Mouse (Mus musculus): Measurements from ENCODE around the gene Phldb3.

Phldb3 gene

DNA sequence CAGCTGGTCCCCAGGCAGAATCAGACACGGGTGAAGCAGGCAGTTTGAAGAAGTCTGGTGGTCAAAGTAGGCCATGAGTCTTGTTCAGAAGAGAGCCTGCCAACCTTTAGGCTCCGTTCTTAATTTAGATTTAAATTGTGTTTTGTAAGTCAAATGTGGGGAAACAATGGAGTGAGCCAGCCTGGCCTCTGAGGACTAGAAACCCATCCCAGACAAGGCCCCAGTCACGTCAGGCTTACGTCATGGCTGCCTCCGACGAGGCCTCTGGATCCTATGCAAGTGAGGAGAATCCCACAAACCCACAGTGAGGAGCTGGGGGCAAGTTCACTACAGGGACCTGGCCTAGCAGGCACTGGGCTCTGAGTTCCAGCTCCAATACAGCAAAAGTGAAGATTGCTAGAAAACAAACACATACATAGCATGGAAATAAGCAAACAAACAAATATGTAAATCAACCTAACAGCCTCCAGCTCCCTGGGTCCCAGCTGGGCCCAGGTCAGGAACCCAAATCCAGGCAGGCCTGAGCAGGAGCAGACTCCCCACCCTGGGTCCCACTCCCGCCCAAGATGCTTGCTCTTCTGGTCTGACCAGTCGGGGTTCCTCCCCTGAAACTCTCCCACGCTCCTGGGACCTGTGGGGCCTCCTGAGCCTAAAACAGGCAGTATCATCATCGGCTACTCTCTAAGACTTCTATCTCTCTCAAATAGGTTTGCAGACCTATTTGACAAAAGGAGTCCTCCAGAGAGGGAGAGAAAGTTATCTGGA is 19.7 kb downstream of the Phldb3 start:
- DNase-seq (ENCODE audit: low read depth, low spot score), result no peak

DNA sequence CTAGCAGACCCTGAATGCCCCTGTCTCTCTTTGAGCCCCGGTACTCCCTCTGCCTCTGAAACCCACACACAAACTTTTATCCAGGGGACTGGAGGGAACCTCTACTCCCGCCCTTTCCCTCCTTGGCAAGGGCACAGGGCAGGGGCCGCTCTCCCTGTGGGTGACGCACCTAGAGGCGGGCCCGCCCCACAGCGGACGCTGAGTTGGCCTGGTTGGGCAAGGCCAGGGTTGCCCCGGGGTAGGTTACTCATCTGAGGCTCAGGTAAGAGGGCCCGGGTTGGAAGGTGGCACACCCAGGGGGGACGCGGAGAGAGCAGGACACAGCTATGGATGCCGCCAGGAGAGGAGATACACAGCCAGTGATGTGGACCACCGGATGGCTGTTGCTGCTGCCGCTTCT is 25.7 kb downstream of the Phldb3 start, which contains the start of gene Lypd3:
TSS of gene Lypd3 (plus strand) at position 287 of the 400 bp plus-strand sequence.
- no peak for DNase-seq (ENCODE audit: low read depth, low spot score)

- DNase-seq (ENCODE audit: low read depth, low spot score), result no peak
Measured at GRCm38 (mm10) chr7:24637046-24637445, 26.5 kb downstream of the Phldb3 start.

DNA sequence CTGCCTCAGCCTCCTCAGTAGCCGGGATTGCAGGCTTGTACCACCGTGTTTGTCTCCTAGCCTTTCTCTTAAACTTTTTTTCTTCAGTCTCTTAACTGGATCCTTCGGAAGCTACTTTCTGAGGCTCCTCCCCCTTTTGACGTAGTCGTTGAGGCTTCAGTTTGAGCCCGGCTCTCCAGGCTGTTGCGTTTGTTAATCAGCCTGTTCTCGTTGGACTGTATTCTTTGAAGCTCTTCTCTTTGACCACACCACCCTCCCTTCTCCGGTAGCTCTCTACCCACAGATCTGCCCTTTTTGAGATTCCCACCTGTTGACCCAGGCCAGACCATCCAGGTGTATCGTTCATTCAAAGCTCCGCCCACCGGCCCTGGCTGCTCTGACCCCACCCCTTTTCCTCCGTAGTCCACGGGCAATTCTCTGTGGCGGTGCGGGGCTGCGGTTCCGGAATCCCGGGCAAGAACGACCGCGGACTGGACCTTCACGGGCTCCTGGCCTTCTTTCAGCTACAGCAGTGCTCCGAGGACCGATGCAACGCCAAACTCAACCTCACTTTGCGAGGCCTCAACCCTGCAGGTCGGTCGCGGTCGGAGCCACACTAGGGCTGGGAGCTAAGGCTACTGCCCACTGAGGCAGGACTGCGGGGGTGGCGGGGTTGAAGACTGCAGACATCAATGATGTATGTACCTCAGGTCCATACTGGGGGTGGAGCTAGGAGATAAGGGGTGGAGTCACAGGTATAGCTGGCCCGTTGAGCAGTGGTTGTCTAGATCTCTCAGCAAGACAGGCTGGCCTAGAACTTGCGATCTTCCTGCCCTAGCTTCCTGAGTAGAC is 27.7 kb downstream of the Phldb3 start:
- no peak for DNase-seq (ENCODE audit: low read depth, low spot score)

DNA sequence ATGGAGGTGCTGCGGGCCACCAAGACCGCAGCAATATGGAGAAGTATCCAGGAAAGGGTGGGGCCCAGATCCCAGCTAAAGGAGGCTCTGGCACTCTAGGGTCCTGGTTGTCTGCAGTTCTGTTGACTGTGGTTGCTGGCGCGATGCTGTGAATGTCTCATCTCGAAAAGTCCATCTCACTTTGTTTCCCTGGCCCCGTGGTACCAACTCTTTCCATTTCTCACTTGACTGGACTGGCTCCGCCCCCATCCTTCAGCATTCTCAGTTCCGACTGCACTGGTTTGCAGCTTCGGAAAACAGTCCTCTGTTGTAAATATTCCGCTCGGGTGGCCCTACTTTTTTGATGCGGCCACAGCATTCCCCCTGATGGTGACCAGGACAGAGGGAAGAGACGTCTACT is 29.9 kb downstream of the Phldb3 start:
- DNase-seq (ENCODE audit: low read depth, low spot score), result no peak

GRCm38 (mm10) chr7:24642491-24642890 is 31.9 kb downstream of the Phldb3 start:
- DNase-seq (ENCODE audit: low read depth, low spot score), result peak; percentile 50

DNA sequence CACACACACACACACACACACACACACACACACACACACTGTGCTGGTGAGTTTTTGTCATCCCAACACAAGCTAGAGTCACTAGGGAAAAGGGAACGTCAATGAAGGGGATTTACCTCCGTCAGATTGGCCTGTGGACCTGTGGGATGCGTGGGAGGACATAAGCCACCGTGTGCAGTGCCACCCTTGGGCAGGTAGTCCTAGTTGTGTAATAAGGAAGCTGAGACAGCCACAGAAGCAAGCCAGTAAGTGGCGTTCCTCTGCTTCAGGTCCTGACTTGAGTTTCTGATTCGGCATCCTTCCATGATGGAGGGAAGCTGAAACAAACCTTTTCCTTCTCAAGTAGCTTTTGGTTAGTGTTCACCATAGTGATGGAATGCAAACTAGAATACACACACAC is 33.9 kb downstream of the Phldb3 start:
- DNase-seq (ENCODE audit: low read depth, low spot score), result no peak

DNA sequence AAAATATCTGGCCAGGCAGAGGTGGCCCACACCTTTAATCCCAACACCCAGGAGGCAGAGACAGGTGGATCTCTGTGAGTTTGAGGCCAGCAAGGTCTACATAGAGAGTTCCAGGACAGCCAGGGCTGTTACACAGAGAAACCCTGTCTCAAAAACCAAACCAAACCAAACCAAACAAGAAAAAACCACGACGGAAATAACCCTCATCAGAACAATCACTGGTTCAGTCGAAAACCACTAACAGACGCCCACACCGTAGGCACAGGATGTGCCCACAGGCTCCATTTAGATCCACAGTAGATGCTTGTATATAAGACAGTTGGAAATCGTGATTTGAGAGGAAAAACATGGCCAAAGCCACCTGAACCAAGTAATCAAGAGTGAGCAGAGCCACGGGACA is 34.4 kb downstream of the Phldb3 start:
- no peak for DNase-seq (ENCODE audit: low read depth, low spot score)

- DNase-seq (ENCODE audit: low read depth, low spot score), result no peak
Measured at GRCm38 (mm10) chr7:24646486-24646885, 35.9 kb downstream of the Phldb3 start.

DNA sequence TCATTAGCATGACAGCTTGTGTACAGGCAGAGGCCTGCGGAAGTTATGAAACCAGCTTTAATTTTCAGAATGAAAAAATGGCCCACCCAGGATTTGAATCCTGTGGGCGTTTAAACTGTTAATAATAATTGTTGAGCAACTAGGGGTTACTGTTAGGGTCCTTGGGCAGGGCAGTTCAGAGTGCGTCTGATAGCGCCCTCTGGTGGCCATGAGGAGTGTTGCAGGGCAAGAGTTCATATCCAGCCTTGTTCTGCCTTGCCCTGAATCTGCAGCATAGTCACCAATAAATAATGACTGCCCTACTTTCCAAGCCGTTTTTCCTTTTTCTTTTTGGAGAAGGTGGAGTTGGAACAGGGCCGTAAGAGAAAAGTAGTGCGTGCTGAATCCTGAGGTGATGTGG is 43.1 kb downstream of the Phldb3 start:
- peak; percentile 59 for DNase-seq (ENCODE audit: low read depth, low spot score)

DNA sequence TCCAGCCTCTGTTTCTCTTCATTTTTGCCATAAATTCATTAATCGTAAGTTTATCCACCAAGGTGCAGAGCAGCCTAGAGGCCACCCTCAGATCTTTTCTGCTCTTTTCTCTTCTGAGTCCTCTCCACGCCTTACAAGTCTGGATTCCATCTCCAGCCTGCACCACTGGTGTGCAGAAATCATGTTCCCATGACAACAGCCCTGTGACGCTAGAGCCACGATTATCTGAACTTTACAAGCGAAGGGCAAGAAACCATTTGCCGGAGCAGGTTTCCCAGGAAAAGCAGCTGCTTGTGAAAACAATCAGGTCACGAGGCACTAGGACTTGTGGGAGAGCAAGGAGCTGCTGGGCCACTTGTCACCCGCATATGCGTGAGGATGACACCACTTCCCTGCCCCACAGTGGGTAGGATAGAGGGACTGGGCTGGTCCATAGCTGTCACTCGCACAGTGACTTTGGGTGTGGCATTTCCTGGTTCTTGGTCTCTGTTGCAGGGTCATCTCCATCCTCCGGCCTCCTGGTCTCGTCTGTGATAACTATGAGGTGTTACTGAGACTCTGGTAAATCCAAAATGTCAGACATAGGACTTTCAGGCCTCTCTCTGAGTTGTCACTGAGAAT is 49.3 kb downstream of the Phldb3 start:
- DNase-seq (ENCODE audit: low read depth, low spot score), result no peak

- no peak for DNase-seq (ENCODE audit: low read depth, low spot score)
Measured at GRCm38 (mm10) chr7:24661118-24661904, 50.7 kb downstream of the Phldb3 start.

DNA sequence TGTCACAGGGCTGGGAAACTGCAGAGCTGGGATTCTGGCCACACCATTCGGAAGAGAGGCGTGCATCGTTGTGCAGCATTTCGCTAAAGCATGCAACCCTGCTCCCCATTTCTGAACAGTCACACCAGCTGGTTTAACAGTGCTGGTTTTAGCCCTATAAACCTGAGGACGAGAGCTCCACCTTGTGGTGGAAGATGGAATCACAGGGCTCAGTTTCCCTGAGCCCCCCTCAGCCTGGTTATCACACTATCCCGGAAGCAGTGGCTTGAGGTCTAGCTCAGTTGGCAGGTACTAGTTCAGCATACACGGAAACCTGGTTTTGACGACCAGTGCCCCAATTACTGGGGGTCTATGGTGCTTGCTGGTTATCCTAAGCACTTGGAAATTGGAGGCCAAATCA is 52.0 kb downstream of the Phldb3 start:
- peak; percentile 86 for DNase-seq (ENCODE audit: low read depth, low spot score)

GRCm38 (mm10) chr7:24664301-24664700 is 53.7 kb downstream of the Phldb3 start:
- no peak for DNase-seq (ENCODE audit: low read depth, low spot score)

DNA sequence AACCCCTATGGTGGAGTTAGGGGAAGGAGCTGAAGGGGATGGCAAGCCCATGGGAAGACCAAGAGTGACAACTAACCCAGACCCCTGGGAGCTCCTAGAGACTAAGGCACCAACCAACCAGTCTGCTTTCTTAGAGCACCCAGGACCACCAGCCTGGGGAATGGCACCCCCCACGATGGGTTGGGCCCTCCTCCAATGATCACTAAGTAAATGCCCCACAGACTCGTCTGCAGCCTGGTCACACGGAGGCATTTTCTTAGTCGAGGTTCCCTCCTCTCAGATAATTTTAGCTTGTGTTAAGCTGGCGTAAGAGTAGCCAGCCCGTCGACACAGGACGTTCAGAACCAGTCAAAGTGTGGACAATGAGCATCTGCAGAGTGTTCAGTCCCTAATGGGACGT is 54.4 kb downstream of the Phldb3 start:
- DNase-seq (ENCODE audit: low read depth, low spot score), result no peak

DNA sequence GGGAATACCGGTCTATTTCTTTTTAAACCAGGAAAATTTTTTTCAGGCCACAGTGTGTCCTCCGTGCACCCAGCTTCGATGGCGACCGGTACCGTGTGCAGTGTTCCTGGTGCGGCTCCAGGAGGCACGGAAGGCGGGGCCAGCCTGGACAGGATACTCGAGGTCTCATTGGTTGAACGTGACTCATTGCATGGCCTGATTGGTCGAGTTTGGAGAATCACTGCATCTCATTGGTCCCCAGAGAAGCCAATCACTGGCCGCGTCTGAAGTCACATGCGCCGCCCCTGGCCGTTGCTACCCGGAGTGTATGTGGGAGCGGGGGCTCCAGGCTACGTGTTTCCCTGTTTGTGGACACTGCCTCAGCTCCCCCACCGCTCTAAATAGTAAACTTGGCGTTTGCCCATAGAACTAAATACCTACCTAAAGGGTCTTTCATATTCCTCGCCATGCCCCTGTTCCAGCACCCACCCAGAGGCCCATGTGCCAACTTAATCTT is 61.4 kb downstream of the Phldb3 start:
- no peak for DNase-seq (ENCODE audit: low read depth, low spot score)

DNA sequence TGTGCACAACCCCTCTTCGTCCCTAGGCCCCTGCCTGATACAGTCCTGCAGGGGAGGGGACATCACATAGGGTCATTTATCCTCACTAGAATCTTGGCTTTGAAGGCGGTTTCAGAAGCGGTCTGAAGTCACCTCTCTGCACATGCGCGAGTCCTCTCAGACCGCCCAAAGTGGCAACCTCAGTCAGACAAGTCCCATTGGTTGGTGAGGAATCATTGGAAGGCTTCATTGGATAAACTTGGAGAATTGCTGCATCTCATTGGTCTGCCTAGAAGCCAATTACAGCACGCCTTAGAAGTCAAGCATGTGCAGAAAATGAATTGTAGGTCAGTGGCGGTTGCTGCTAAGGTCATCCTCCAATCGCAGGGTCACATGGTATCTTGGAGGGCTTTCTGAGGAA is 66.0 kb downstream of the Phldb3 start, which contains the start of gene Tex101:
TSS of gene Tex101 (minus strand) at position 101 of the 400 bp plus-strand sequence.
- no peak for DNase-seq (ENCODE audit: low read depth, low spot score)

All from forelimb bud, embryonic 11.5 days (tissue).